Mouse (Mus musculus) embryonic facial prominence, embryonic 13.5 days (tissue): Measurements from ENCODE around the gene Ist1. TPM values are rescaled to one million over a fixed set of nuclear protein-coding genes. Genes with fewer than 3 reads are reported as not detected.

ENCODE experiments used
- ATAC-seq: fragments of 200-750 bp; cut with Nextera tagmentation; 2 replicates; pipeline ENCODE4 v1.8.0; 2017; ENCODE audit warnings: low read depth; ENCODE audit not compliant: insufficient number of reproducible peaks, insufficient read depth, low FRiP score, low TSS enrichment
- H3K27ac ChIP-seq: fragments of 300-500 bp; sonication (generic); 2 replicates; pipeline ENCODE4 v1.5.1; 2015; ENCODE audit warnings: moderate library complexity, mild to moderate bottlenecking, inconsistent platforms
- H3K27me3 ChIP-seq: fragments of 300-500 bp; sonication (generic); 2 replicates; pipeline ENCODE4 v1.6.1; 2015; ENCODE audit warnings: mild to moderate bottlenecking, inconsistent platforms
- H3K36me3 ChIP-seq: fragments of 300-500 bp; sonication (generic); 2 replicates; pipeline ENCODE4 v1.6.1; 2015; ENCODE audit warnings: mild to moderate bottlenecking, inconsistent platforms
- H3K4me1 ChIP-seq: fragments of 300-500 bp; sonication (generic); 2 replicates; pipeline ENCODE4 v1.6.1; 2015; ENCODE audit warnings: inconsistent platforms
- H3K4me2 ChIP-seq: fragments of 300-500 bp; sonication (generic); 2 replicates; pipeline ENCODE4 v1.6.1; 2015; ENCODE audit warnings: moderate library complexity, mild to moderate bottlenecking, inconsistent platforms
- H3K4me3 ChIP-seq: fragments of 300-500 bp; sonication (generic); 2 replicates; pipeline ENCODE4 v1.5.1; 2015; ENCODE audit warnings: mild to moderate bottlenecking, inconsistent platforms
- H3K9ac ChIP-seq: fragments of 300-500 bp; sonication (generic); 2 replicates; pipeline ENCODE4 v1.6.1; 2015; ENCODE audit warnings: mild to moderate bottlenecking, inconsistent platforms
- H3K9me3 ChIP-seq: fragments of 300-500 bp; sonication (generic); 2 replicates; pipeline ENCODE4 v1.6.1; 2016; ENCODE audit warnings: inconsistent platforms
- whole genome bisulfite sequencing: fragments of 180-500 bp; shearing (Covaris S2); methylation state at CpG from one replicate; pipeline ENCODE4 v1.1.7; 2015; ENCODE audit warnings: mixed read lengths; 5-methylcytosine and 5-hydroxymethylcytosine counted together
- polyA plus RNA-seq: library from polyadenylated mRNA; unstranded; fragments of >200 nt; fragmentation: Nextera tagmentation; extraction: Ambion mirVana; gene quantifications from 2 replicates; pipeline ENCODE4 v1.2.1, GENCODE M21; 2015

Gene Ist1
- polyA plus RNA-seq, 1 experiment from 2014 or later: 169 TPM

DNA sequence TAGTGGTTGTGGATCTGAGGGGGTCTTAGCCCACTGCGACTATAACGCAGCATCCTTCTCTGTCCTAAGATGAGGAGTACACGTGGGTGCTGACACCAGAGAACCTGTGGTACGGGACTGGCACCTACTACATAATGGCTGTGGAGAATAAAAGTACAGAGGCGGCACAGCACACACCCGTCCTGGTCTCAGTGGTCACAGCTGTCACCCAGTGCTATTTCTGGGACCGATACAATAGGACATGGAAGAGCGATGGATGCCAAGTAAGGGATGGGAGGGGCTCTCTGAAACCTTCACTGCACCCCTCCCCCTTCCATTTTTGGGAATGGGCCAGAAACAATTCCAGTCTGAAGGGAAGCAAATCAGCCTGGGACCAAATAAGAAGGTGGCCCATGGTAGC lies 57.9 kb downstream of the Ist1 start:
- Histone ChIP-seq H3K9me3 (no peaks in the 10 kb centered on the region), H3K27ac (no peak overlapping the region), H3K9ac (no peak overlapping the region), H3K4me3 (no peak overlapping the region), H3K4me2 (no peak overlapping the region), H3K27me3 (no peaks in the 10 kb centered on the region), H3K4me1 (no peaks in the 10 kb centered on the region), H3K36me3 (no peaks in the 10 kb centered on the region)
- 89% methylated on average over 8 of the region's 8 CpGs for WGBS
- ATAC-seq: no peak

DNA sequence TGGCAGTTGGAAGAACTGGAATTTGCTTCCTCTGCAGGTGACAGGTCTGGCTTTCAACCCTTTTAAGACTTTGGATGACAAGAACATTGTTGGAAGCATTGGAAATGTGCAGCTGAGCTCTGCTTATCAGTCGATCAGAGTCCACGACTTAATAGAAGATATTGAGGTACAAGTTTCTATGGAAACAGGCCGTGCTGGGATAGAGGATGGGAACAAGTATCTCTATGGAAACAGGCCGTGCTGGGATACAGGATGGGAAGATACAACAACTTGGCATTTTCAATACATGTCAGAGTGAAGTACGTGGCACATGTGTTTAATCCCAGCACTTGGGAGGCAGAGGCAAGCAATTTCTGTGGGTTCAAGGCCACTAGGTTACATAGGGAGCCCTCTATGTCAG lies 60.6 kb downstream of the Ist1 start:
- ATAC-seq: no peak
- 84% methylated on average over 5 of the region's 5 CpGs for WGBS
- Histone ChIP-seq H3K4me1 (no peaks in the 10 kb centered on the region), H3K27ac (no peak overlapping the region), H3K27me3 (no peaks in the 10 kb centered on the region), H3K4me2 (no peak overlapping the region), H3K9me3 (no peaks in the 10 kb centered on the region), H3K9ac (no peak overlapping the region), H3K4me3 (no peak overlapping the region), H3K36me3 (no peaks in the 10 kb centered on the region)

- H3K27ac ChIP-seq: no peak overlapping the region
- H3K4me2 ChIP-seq: no peak overlapping the region
- H3K9ac ChIP-seq: no peak overlapping the region
- peaks cover 4% of the 10 kb centered on the region; the same call in 1 of the 2 replicates for H3K9me3 ChIP-seq
- H3K27me3 ChIP-seq: no peaks in the 10 kb centered on the region
- no peaks in the 10 kb centered on the region for H3K36me3 ChIP-seq
- no peak for ATAC-seq
- WGBS: 66% methylated on average over 6 of the region's 6 CpGs
- no peaks in the 10 kb centered on the region for H3K4me1 ChIP-seq
- no peak overlapping the region for H3K4me3 ChIP-seq
These were observed 64.4 kb downstream of the Ist1 start for GRCm38 (mm10) chr8:109628638-109629037.

Other genes starting within 250 kb of the Ist1 start
- 0.14 TPM in 1 of 2 replicates, not detected in the other for gene Pmfbp1, start 199.2 kb downstream of the Ist1 start, polyA plus RNA-seq
- 25.3 and 26.5 TPM in 2 replicates for gene Dhx38, start 127.4 kb downstream of the Ist1 start, polyA plus RNA-seq
- gene Txnl4b, start 127.4 kb downstream of the Ist1 start, polyA plus RNA-seq: 25.8 and 26.5 TPM in 2 replicates
- 0.41 and 2.5 TPM in 2 replicates for gene Hp, start 114.1 kb downstream of the Ist1 start, polyA plus RNA-seq
- 43.9 and 45.3 TPM in 2 replicates for gene Dhodh, start 84.6 kb downstream of the Ist1 start, polyA plus RNA-seq
- 0.30 TPM in 1 of 2 replicates, not detected in the other for gene Pkd1l3, start 78.7 kb downstream of the Ist1 start, polyA plus RNA-seq
- gene Zfp821, start 12.3 kb upstream of the Ist1 start, polyA plus RNA-seq: 43.7 and 46.7 TPM in 2 replicates
- gene Atxn1l, start 44.5 kb upstream of the Ist1 start, polyA plus RNA-seq: 7.6 and 7.9 TPM in 2 replicates
- 43.0 and 43.3 TPM in 2 replicates for gene Ap1g1, start 85.3 kb upstream of the Ist1 start, polyA plus RNA-seq
- 3.9 and 4.0 TPM in 2 replicates for gene Phlpp2, start 175.3 kb upstream of the Ist1 start, polyA plus RNA-seq